Mouse (Mus musculus) NIH3T3 (cell line): ENCODE measurements around the gene Haao.
A peak's percentile ranks its signal among the peaks of the same experiment; 100 is the strongest.
"Not testable (repeated sequence)": the region's sequence is repeated elsewhere in the genome, so short reads cannot be mapped to it uniquely, and the experiment has no call there.

Experiments
- DNase-seq: peaks from one replicate; pipeline ENCODE4 v3.0.0-alpha.2; 2012; ENCODE audit warnings: low read depth

Gene Haao

DNA sequence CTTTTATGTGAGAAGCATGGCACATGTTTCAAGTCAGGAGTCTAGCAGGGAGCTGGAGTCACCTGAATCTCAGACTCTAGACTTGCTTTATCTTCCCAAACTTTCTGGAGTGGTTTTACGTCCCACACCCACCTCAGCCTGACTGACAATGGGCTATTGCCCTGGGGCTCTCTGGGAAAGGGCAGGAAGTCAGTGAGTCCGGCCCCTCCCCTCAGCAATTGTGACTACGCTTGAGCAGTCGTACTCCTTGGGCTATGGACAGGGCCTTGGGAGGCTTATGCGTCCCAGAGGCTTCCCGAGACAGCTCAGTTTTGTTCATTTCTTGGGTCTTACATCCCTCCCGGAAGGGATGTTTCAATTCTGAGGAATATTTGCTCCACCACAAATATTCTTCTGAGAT is 17.6 kb upstream of the Haao start:
- DNase-seq = peak; percentile 64

- DNase-seq = peak; percentile 72
These were observed 14.5 kb upstream of the Haao start for GRCm38 (mm10) chr17:83862134-83862881.

- peak; percentile 97 for DNase-seq
These were observed 13.8 kb upstream of the Haao start for GRCm38 (mm10) chr17:83861444-83862133.

- DNase-seq = not testable (repeated sequence)
These were observed 13.2 kb upstream of the Haao start for GRCm38 (mm10) chr17:83860968-83861367.

- no peak for DNase-seq
These were observed 12.5 kb upstream of the Haao start for GRCm38 (mm10) chr17:83860224-83860623.

DNA sequence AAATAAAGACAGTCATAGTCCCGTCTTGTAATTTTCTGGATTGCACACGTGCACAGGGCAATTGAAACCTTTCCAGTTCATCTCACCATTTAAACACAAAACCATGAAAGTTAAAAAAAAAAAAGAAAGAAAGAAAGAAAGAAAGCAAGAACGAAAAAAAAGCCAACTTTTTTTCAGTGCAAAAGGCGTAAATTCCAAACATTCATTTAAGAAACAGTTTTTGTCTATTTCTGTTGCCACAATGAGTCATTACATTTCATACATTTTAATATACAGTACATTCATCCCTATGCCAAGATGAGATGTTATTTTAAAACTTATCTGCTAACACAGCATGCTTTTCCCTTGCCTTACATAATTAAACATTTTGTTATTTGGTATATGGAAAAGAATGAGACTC is 11.9 kb upstream of the Haao start:
- DNase-seq = no peak

DNA sequence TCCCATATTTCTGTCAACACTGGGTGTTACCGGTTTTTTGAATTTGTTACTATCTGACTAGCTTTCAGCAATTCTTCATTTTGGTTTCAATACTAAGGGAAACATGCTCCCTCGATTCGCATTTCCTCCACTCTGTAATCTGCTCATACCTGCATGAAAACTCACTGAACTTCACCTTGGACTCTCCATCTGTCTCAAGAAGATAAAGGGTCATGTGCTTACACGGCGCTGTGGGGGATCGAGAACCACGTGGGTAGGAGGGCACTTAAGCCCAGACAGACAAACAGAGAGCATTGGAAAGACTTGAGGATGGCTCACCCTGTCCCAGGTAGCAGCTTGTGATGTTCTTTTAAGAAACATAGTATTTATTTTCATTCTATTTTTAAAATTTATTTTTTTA is 10.7 kb upstream of the Haao start:
- DNase-seq = no peak

- no peak for DNase-seq
These were observed 6.6 kb upstream of the Haao start for GRCm38 (mm10) chr17:83854284-83854918.

- no peak for DNase-seq
These were observed 6.1 kb upstream of the Haao start for GRCm38 (mm10) chr17:83853831-83854230.

DNA sequence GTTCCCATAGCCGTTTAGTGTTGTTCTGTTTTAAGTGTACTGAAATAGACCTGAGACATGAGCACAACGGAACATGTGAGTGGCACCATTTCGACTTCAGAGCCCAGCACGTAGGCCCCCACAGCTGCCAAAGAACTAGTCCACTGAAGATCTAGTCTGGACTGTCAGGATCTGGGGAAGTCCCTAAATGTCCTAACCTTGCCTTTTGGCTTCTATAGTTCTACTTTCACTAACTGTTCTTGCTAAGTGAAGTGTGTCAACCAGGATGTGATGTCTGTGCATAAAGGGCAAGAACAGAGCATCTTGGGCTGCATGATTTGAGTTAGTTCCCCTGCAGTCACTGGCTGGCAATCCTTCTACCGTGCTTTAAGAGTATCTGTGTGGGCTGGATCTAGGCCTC is 3.1 kb upstream of the Haao start:
- no peak for DNase-seq

- peak; percentile 95 for DNase-seq
These were observed 2.7 kb upstream of the Haao start for GRCm38 (mm10) chr17:83850458-83850857.

DNA sequence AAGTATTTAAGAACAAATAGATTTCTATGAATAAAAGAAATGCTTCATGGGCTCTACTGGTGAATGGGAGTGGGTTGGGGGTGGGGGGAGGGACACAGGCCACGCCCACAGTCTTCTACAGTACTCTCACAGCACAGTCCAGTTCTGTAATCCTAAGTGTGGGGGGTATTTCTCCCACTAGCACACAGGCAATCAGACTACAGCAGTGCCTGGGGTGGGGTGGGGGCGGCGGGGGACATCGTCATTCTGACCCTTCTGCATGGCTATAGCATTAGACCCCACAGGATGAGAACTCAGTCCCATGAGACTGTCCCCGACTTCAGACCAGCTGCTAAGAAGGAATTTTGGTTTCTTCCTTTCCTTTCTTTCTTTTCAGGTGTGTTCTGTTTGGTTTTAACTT is 2.0 kb upstream of the Haao start:
- DNase-seq = no peak

GRCm38 (mm10) chr17:83849081-83849675 is 1.4 kb upstream of the Haao start:
- no peak for DNase-seq

- DNase-seq = no peak
These were observed 719 bp upstream of the Haao start for GRCm38 (mm10) chr17:83848482-83848881.

- DNase-seq = no peak
These were observed 663 bp downstream of the Haao start for GRCm38 (mm10) chr17:83847100-83847499.

- no peak for DNase-seq
These were observed 1.3 kb downstream of the Haao start for GRCm38 (mm10) chr17:83846301-83847021.

- no peak for DNase-seq
These were observed 2.2 kb downstream of the Haao start for GRCm38 (mm10) chr17:83845538-83845937.

DNA sequence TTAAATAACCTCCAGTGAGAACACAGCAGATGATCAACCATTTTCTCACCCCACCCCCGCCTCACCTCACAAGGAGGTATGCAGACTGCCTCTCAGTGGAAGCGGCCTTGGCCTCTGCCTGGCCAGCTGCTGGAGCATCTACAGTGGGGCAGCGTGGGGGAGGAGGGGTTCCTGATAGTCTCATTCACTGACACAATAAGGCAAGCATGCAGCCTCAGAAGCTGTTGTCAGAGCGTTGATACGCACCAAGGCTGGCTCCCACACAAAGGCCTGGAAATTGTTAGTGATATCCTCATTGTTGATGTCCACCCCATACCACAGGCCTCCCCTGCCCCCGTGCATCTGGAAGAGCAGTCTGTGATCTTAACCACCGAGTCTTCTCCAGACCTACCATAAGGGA is 4.0 kb downstream of the Haao start:
- no peak for DNase-seq

- DNase-seq = no peak
These were observed 6.8 kb downstream of the Haao start for GRCm38 (mm10) chr17:83841011-83841410.

- no peak for DNase-seq
These were observed 8.6 kb downstream of the Haao start for GRCm38 (mm10) chr17:83839132-83839531.

DNA sequence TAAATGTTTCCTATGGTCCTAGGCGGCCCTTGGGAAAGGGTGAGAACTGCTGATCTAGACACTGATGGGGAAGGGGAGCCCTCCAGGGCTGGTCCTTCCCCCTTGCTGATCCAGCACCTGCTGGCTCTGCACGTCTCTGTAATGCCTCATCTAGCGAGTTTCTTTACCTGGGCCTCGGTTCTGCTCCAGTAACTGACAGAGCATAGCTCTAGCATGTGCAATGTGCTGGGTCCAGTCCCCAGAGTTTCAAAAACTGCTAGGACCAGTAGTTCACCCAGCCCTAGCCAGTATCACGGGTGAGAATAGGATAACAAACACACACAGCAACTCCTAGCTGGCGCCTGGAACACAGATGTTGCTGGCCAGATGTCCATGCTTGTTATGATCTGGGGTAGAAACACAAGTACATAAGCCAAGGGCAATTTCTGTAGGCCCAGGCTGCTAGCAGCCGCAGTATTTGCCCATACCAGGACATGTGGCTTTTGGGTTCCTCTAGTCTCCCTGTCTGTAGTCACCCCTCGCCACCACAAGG is 10.0 kb downstream of the Haao start:
- no peak for DNase-seq

DNA sequence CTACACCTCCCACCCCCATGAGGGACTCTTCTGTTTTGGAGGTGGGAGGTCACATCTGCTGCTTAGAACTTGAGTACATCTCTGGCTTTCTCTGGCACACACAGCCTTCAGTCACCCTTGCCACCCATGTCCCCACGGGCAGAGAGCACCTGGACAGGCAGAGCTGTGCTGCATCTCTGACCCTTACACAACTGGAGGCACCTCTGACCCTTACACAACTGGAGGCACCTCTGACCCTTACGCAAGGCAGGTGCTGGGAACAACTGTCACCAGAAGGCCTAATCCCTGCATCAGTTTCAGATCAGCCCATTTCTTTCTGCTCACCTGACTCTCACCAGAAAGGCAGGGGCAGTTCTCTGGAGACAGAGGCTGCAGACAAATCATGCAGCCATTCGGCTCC is 11.7 kb downstream of the Haao start:
- no peak for DNase-seq
